Mouse (Mus musculus): ENCODE data around the gene Frs3. TPM values are rescaled to one million over a fixed set of nuclear protein-coding genes. Genes with fewer than 3 reads are reported as not detected.

Gene Frs3
- polyA plus RNA-seq, 1 experiment = 51.3 TPM

- no peak for DNase-seq
- Histone ChIP-seq H3K4me3 (replicated peaks; ENCODE audit: insufficient read depth, low read depth, low read length) (no peak overlapping the region), H3K27me3 (ENCODE audit: control insufficient read depth, insufficient read depth, low read length) (no peaks in the 10 kb centered on the region), H3K4me1 (ENCODE audit: control insufficient read depth, insufficient read depth, low read length) (no peaks in the 10 kb centered on the region), H3K27ac (ENCODE audit: insufficient read depth, low read length) (no peak overlapping the region)
- no peak for TF ChIP-seq CTCF (IDR thresholded peaks at IDR 0.05; ENCODE audit: borderline replicate concordance, insufficient read depth, low read depth, low read length)
- no peak for TF ChIP-seq POLR2A (IDR thresholded peaks at IDR 0.05; ENCODE audit: borderline replicate concordance, insufficient read depth, low read length)
- WGBS = 52% methylated on average over 13 of the region's 22 CpGs
Observed at GRCm38 (mm10) chr17:47712889-47713571, 24.2 kb downstream of the Frs3 start.

- TF ChIP-seq POLR2A (IDR thresholded peaks at IDR 0.05; ENCODE audit: borderline replicate concordance, insufficient read depth, low read length) (no peak), CTCF (IDR thresholded peaks at IDR 0.05; ENCODE audit: borderline replicate concordance, insufficient read depth, low read depth, low read length) (no peak)
- WGBS = 63% methylated on average over 3 of the region's 3 CpGs
- no peak overlapping the region for H3K4me3 ChIP-seq (replicated peaks; ENCODE audit: insufficient read depth, low read depth, low read length)
- DNase-seq = no peak
- H3K4me1 ChIP-seq (ENCODE audit: control insufficient read depth, insufficient read depth, low read length) = no peaks in the 10 kb centered on the region
- H3K27ac ChIP-seq (ENCODE audit: insufficient read depth, low read length) = no peak overlapping the region
- H3K27me3 ChIP-seq (ENCODE audit: control insufficient read depth, insufficient read depth, low read length) = no peaks in the 10 kb centered on the region
Observed at GRCm38 (mm10) chr17:47715037-47715436, 26.2 kb downstream of the Frs3 start.

GRCm38 (mm10) chr17:47721183-47721582 is 32.4 kb downstream of the Frs3 start:
- no peak for DNase-seq

GRCm38 (mm10) chr17:47726566-47726965 is 37.7 kb downstream of the Frs3 start, which contains the start of gene Pgc:
TSS of gene Pgc (plus strand) at chr17:47726842.
- peaks cover 7% of the 10 kb centered on the region for H3K4me1 ChIP-seq (ENCODE audit: control insufficient read depth, insufficient read depth, low read length)
- H3K4me3 ChIP-seq (replicated peaks; ENCODE audit: insufficient read depth, low read depth, low read length) = no peak within 1 kb of the TSS
- no peak within 1 kb of the TSS for H3K27ac ChIP-seq (ENCODE audit: insufficient read depth, low read length)
- 72% methylated on average over 11 of the region's 11 CpGs for WGBS
- H3K27me3 ChIP-seq (ENCODE audit: control insufficient read depth, insufficient read depth, low read length) = no peaks in the 10 kb centered on the region
- no peak for DNase-seq
- TF ChIP-seq POLR2A (IDR thresholded peaks at IDR 0.05; ENCODE audit: borderline replicate concordance, insufficient read depth, low read length) (no peak), CTCF (IDR thresholded peaks at IDR 0.05; ENCODE audit: borderline replicate concordance, insufficient read depth, low read depth, low read length) (no peak)

More at GRCm38 (mm10) chr17:47721183-47721582, 32.4 kb downstream of the Frs3 start:
- no peak overlapping the region for H3K27ac ChIP-seq (ENCODE audit: insufficient read depth, low read length)
- no peak overlapping the region for H3K4me3 ChIP-seq (replicated peaks; ENCODE audit: insufficient read depth, low read depth, low read length)
- no peaks in the 10 kb centered on the region for H3K27me3 ChIP-seq (ENCODE audit: control insufficient read depth, insufficient read depth, low read length)
- 77% methylated on average over 4 of the region's 4 CpGs for WGBS
- TF ChIP-seq POLR2A (IDR thresholded peaks at IDR 0.05; ENCODE audit: borderline replicate concordance, insufficient read depth, low read length) (no peak), CTCF (IDR thresholded peaks at IDR 0.05; ENCODE audit: borderline replicate concordance, insufficient read depth, low read depth, low read length) (no peak)
- no peaks in the 10 kb centered on the region; the same call in 1 of the 2 replicates for H3K4me1 ChIP-seq (ENCODE audit: control insufficient read depth, insufficient read depth, low read length)

GRCm38 (mm10) chr17:47730633-47731575 is 42.1 kb downstream of the Frs3 start:
- H3K27ac ChIP-seq (ENCODE audit: insufficient read depth, low read length) = no peak overlapping the region
- H3K27me3 ChIP-seq (ENCODE audit: control insufficient read depth, insufficient read depth, low read length) = no peaks in the 10 kb centered on the region
- peaks cover 7% of the 10 kb centered on the region for H3K4me1 ChIP-seq (ENCODE audit: control insufficient read depth, insufficient read depth, low read length)
- no peak for DNase-seq
- H3K4me3 ChIP-seq (replicated peaks; ENCODE audit: insufficient read depth, low read depth, low read length) = no peak overlapping the region
- no peak for TF ChIP-seq POLR2A (IDR thresholded peaks at IDR 0.05; ENCODE audit: borderline replicate concordance, insufficient read depth, low read length)
- TF ChIP-seq CTCF (IDR thresholded peaks at IDR 0.05; ENCODE audit: borderline replicate concordance, insufficient read depth, low read depth, low read length) = no peak
- WGBS = 52% methylated on average over 24 of the region's 24 CpGs

GRCm38 (mm10) chr17:47735553-47736100 is 46.8 kb downstream of the Frs3 start:
- WGBS = 81% methylated on average over 14 of the region's 14 CpGs
- Histone ChIP-seq H3K27ac (ENCODE audit: insufficient read depth, low read length) (no peak overlapping the region), H3K27me3 (ENCODE audit: control insufficient read depth, insufficient read depth, low read length) (no peaks in the 10 kb centered on the region), H3K4me3 (replicated peaks; ENCODE audit: insufficient read depth, low read depth, low read length) (no peak overlapping the region), H3K4me1 (ENCODE audit: control insufficient read depth, insufficient read depth, low read length) (peaks cover 12% of the 10 kb centered on the region)
- DNase-seq = no peak
- no peak for TF ChIP-seq CTCF (IDR thresholded peaks at IDR 0.05; ENCODE audit: borderline replicate concordance, insufficient read depth, low read depth, low read length)
- no peak for TF ChIP-seq POLR2A (IDR thresholded peaks at IDR 0.05; ENCODE audit: borderline replicate concordance, insufficient read depth, low read length)

GRCm38 (mm10) chr17:47736856-47737255 is 48.0 kb downstream of the Frs3 start, which contains the start of gene Tfeb:
TSS of gene Tfeb (plus strand) at chr17:47737030.
- H3K4me3 ChIP-seq (replicated peaks; ENCODE audit: insufficient read depth, low read depth, low read length) = peak within 1 kb of the TSS; percentile 92
- peak within 1 kb of the TSS; percentile 95 for H3K27ac ChIP-seq (ENCODE audit: insufficient read depth, low read length)
- peak; percentile 95 to 98 for DNase-seq
- H3K27me3 ChIP-seq (ENCODE audit: control insufficient read depth, insufficient read depth, low read length) = no peaks in the 10 kb centered on the region
- TF ChIP-seq POLR2A (IDR thresholded peaks at IDR 0.05; ENCODE audit: borderline replicate concordance, insufficient read depth, low read length) (peak; percentile 38; the same call in 1 of the 2 replicates), CTCF (IDR thresholded peaks at IDR 0.05; ENCODE audit: borderline replicate concordance, insufficient read depth, low read depth, low read length) (peak; percentile 75)
- WGBS = under 1% methylated on average over 45 of the region's 47 CpGs
- peaks cover 12% of the 10 kb centered on the region for H3K4me1 ChIP-seq (ENCODE audit: control insufficient read depth, insufficient read depth, low read length)
